Mouse (Mus musculus) ES-E14 (cell line): ENCODE results near the gene Alox5.

Experiments used
- CHD2 ChIP-seq: IDR thresholded peaks from 2 replicates; pipeline ENCODE4 v1.6.1; 2014; ENCODE audit warnings: mild to moderate bottlenecking, low read depth, low read length, inconsistent platforms
- ZC3H11A ChIP-seq: IDR thresholded peaks from 2 replicates; pipeline ENCODE4 v1.6.1; 2012; ENCODE audit warnings: low read depth, mild to moderate bottlenecking, inconsistent platforms, low read length, borderline replicate concordance
- ZNF384 ChIP-seq: IDR thresholded peaks from 2 replicates; pipeline ENCODE4 v1.6.1; 2012; ENCODE audit warnings: low read depth, low read length, inconsistent platforms

GRCm38 (mm10) chr6:116438864-116439263, 22.1 kb downstream of the Alox5 start:
- TF ChIP-seq ZC3H11A = no peak
- TF ChIP-seq ZNF384 = no peak
- TF ChIP-seq CHD2 = no peak
